Mouse (Mus musculus) urinary bladder, adult 18-20 months (tissue): ENCODE data around the gene Mfsd4b2.
"Not testable (repeated sequence)": the region's sequence is repeated elsewhere in the genome, so short reads cannot be mapped to it uniquely, and the experiment has no call there.

Experiments
- DNase-seq, 2 experiments: peaks; one replicate each; pipeline ENCODE4 v3.0.0; 2022; ENCODE audit warnings: low spot score in 2 of 2, mixed read lengths in 2 of 2

Mfsd4b2 gene

DNA sequence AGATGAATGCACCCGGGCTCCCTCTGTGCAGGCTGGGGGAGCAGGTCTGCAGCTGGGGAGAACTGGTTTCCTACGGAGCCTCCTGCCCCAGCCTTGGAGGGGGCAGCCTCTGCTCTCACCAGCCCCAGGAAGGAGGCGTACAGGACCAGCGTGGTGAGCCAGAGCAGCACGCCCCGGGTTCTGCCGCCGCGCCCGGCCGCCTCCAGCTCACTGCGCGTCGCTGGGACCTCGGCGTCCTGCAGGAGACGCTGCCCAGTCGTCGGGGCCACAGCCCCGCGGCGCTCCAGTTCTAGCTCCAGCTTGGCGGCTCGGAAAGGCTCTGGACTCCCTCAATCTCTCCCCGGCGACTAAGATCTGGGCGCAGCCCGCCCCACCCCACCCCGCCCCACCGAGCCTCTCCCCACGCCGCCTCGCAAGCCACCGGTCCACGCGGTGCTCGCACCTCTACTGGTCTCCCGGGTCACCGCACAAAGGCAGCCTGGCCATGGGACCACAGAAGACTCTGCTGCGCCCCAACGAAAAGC is at the start of gene Mfsd4b2:
TSS of gene Mfsd4b2 (minus strand) at position 308 of the 524 bp plus-strand sequence.
- DNase-seq, result peak; percentile 1 to 15

DNA sequence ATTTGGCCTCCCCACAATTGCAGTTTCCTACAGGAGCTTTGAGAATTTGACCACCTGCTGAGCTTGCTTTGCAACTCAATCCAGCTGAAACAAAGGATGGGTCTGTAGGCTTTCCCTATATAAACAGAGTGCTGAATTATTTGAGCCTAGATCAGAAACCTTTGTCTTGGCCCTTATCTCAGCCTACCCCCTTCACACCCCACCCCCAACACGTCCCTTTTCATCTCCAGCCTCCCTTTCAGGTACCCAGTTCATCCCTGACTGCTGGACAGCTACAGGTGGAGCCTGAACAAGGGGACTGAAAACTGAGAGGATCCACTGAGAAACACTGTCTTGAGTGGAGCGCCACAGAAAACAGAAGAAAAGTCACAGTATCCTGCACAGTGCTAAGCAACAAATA is 49.0 kb upstream of the Mfsd4b2 start:
- no peak for DNase-seq

DNA sequence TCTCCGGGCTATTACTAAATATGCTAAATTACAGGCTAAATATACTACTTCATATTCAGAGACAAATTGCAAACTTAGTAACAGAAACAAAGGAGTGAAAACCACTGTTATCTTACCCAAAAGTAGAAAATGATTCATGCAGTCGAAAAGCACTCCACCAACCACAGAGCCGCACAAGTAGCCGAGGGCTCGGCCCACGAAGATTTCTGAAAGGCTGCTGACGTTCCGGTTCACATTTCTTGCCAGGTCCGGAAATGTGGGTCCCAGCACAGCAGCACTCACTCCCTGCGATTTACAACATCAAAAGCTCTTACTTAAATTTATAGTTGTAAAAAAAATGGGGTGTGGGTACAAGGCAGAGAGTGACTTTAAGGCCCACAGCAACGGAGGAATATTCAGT is 48.3 kb upstream of the Mfsd4b2 start:
- no peak for DNase-seq

DNA sequence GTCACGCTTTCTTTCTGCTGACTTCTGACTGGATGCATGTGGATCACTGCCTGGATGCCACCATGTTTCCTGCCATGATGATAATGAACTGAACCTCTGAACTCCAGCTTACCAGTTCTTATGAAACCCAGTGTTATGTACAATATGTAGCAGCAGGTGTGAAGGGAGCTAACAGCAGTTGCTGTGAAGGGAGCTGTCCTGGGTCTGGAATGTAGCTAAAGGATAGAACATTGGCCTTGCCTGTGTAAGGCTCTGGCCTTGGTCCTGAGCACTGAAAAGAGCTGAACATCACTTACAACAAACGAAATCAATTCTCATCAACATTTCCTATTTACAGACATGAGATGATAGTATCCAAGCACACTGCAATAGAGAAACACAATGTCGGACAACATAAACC is 40.8 kb upstream of the Mfsd4b2 start:
- DNase-seq, result no peak

DNA sequence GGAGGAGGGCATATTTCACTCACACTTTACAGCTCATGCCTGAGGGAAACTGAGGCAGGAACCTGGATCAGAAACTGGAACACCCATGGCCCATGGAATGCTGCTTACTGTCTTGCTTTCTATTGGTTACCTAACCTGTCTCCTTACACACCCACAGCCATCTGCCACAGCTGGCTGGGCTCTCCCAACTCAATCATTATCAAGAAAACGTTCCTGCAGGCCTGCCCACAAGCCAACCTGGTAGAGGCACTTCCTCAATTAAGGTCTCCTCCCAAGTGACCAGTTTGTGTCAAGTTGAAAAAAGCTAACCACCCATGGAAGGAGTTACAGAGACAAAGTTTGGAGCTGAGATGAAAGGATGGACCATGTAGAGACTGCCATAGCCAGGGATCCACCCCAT is 35.2 kb upstream of the Mfsd4b2 start:
- no peak for DNase-seq

DNA sequence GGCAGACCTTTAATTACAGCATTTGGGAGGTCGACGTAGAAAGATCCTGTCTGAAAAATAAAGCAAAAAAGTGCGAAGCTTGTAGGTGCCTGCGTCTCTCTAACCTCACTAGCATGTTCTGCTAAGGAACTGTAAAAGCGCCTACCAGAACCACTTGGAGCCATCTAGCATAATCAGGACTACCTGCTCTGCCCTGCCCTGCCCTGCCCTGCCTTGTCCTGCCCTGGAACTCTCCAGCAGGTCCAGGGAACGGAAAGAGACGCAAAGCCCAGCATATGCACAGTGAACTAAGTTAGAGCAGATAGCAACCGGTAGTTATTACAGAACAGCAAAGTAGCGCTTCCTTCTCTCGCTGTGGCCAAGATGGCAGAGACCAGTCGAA is 33.7 kb upstream of the Mfsd4b2 start:
- no peak for DNase-seq

DNA sequence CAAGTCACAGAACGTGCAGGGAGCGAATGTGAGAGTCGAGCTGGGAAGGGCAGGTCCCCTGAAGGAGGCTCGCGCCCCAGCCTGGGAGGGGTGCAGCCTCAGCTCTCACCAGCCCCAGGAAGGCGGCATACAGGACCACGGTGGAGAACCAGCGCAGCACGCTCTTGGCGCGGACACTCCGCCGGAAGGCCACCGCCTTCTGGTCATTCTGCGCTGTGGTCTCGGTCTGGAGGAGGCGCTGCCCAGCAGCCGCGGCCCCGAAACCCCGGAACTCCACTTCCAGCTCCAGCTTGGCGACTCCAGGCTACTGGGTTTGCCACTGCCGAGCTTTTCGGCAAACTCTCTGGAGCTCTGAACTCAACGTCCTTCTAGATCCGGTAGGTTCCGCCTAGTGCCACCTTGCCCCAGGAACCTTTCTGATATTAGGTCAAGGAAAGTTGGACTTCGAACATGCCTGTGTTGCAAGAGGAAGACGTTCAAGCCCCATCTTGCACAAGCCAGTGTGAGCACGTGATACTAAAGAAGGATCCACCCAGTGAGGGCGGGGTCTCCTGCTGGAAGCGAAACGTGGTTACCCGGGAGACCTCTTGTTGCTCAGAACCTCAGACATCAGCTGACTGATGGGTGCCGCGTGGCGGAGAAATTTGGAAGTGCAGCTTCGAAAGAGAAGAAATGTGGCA is 33.2 kb upstream of the Mfsd4b2 start, which contains the start of gene Mfsd4b3:
TSS of gene Mfsd4b3 (minus strand) at position 393 of the 680 bp plus-strand sequence.
- peak; percentile 95 to 96 for DNase-seq

DNA sequence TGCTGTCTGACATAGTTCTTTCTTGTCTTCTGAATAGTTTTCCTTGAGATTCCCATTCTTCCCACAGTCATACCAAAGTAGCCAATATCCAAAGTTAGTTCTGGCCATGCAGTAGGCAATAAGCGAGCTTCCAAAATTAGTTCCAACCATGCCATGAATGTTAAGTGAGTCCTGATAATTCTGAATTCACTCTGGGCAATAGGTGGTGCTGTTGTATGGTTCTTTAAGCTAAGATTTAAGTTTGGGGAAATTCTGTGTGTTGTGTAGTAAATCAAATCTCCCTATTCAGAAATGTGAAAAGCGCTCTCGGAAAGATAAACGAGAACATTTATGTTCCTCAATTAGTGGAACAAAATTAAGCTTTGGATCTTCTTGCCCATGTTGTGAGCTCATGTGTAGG is 31.5 kb upstream of the Mfsd4b2 start:
- no peak for DNase-seq

DNA sequence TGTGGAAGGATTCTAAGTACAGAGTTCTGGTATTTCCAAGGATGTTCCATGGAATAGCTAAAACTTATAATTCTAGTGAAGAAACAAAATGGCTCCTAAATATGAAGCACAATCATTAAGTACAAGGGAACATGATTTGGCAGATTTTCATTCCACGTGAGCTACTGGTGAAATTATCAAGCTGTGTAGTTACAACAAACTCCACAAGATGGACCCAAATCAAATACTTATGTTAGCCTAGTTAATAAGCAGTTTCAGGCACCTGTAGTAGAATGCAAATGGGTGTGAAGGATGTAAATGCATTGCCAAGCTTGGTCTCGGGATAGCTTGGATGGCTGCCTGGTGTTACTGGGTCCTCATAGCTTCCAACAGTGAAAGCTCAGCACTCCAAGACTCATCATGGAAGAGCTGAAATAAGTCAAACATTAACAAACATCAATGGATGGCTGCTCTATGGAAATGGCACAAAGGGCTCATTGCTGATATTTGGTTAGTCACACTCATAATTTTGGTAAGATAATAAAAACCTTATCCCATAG is 29.7 kb upstream of the Mfsd4b2 start:
- DNase-seq, result no peak

DNA sequence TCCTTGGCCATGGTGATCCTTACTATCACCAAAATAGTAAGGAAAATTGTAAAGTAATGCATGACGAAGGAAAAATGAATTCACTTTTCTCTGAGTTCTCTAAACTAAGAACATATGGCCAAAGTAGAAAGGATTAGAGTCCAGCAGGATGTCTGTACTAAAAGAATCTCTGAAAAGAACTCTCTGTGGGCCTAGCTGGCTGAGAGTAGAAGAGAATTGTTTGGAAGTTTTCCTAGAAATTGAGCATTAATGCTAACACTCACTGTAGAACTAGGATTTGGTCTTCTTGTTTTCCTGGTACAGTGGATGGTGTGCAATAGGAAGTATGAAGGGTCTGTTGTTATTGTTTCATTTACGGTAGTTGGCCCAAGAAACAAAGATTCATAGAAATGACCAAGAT is 28.4 kb upstream of the Mfsd4b2 start:
- no peak for DNase-seq

DNA sequence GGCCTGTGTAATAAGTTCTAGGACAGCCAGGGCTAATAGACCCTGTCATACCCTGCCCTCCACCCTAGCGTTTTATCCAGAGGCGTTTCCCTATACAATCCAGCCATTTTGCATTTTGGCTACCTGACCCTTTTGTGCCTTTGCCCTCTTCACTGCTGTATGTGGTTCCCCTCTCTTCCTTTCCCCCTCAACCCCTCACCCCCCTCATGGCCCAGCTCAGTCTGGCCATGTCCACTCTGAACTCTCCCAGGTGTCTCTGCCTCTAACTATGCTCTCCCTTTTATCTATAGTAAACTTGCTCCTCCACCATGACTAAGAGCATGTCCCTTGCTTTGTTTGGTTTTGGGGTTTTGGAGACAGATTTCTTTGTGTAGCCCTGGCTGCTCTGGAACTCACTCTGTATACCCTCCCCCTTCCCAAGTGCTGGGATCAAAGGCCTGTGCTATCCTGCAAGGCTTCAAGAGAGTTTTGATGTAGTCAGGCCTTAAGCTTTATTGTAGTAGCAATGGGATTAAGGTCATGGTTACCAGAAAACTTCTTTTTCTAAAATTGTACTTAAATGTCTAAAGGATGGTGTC is 22.7 kb upstream of the Mfsd4b2 start:
- DNase-seq, result no peak

DNA sequence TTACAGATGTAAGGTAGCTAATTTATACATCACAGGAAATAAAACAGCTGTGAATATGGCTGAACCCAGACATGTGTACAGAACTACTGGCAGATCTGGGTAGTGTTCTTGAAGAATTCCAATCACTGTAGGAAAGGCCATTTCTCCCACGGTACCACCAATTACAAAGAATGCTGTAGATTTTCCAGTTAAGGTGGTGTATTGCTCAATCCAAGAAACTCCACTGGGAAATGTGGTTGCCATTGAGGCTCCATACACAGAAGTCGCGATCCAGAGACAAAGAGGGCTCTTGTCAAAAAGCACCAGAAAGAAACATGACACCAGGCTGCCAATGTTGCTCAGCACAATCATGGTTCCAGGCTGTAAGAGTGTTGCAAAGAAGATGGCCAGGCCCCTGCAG is 20.5 kb upstream of the Mfsd4b2 start:
- not testable (repeated sequence) for DNase-seq

DNA sequence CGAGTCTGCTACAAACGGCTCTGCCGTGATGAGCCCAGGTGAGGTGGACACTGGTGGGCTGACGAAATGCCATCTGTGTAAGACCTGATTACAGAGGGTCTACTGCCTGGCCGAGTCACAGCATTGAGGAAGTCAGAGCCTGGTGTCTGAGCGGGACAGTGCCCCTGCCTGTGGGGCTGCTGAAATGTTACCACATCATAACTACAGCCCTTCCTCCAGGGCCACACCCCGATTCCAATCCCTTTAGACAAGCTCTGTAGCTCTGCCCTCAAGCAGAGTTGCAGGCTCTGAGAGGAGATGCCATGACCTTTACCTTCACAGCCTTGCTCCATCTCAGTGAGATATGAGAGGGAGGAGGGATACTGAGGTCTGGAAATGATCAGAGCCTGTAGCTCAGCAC is 9.8 kb upstream of the Mfsd4b2 start:
- no peak for DNase-seq

DNA sequence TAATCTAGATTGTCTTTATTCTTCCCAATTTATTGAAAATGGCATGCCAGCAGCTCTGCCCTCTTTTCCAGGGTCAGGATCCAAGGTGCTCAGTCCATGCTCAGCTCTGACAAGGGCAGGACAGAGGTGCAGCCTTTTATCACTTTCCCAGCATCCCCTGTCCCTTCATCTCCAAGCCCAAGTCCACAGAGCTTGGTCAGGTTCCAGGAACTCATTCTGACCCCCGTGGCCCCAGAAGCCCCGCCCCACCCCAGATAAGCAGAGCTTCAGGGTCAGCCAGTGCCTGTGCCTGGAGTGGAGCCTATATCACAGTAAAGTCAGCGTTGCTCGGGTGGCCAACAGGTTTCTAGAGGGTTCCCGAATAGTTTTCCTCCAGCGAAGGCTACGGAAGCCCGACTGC is 2.2 kb downstream of the Mfsd4b2 start:
- not testable (repeated sequence) for DNase-seq

DNA sequence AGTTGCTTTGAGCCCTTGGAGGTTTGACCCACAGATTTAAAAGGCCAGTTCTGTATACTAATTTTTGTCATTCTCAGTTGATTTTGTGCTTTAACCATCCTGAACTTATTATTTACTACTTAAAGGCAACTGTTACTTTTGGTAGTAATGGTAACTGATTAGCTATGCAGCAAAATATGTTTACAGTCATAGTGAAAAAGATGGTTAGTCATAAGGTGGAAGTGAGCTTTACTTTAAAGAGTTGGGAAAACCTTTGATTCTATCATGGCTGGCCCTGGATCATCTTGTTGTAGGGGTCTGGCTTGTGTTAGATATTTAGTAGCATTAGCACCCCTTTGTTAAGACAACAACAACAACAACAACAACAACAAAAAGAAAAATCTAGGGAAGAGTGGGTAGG is 14.1 kb downstream of the Mfsd4b2 start:
- DNase-seq, result no peak

DNA sequence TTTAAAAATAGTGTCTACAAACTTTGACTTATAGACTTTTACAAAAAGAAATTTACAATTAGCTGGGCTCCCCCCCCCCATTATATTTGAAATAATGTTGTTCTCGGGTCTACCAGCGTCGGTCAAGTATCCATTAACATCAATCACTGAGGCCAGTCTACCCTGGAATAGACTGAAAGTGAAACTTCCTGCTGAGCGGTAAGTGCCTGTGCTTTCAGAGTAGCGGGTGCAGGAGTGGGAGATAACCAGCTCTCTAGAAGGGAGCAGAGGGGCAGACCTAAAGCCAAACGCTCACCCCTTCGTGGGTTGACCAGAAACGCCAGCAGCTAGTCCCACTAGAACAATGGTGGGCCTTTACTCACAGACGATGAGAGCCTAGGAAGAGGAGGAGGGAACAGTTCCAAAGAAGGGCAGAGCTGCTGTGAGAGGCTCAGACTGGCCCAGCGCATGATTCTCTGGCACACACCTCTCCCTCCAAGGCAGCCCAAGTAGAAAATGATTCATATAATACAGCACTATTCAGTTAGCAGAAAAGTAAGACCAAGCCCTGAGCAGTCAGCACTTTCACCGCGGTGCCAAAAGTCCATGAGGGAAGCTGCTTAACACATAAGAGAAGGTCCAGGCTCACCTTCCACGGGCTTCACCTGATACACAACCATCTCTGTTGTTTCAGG is 17.8 kb downstream of the Mfsd4b2 start:
- DNase-seq, result no peak

DNA sequence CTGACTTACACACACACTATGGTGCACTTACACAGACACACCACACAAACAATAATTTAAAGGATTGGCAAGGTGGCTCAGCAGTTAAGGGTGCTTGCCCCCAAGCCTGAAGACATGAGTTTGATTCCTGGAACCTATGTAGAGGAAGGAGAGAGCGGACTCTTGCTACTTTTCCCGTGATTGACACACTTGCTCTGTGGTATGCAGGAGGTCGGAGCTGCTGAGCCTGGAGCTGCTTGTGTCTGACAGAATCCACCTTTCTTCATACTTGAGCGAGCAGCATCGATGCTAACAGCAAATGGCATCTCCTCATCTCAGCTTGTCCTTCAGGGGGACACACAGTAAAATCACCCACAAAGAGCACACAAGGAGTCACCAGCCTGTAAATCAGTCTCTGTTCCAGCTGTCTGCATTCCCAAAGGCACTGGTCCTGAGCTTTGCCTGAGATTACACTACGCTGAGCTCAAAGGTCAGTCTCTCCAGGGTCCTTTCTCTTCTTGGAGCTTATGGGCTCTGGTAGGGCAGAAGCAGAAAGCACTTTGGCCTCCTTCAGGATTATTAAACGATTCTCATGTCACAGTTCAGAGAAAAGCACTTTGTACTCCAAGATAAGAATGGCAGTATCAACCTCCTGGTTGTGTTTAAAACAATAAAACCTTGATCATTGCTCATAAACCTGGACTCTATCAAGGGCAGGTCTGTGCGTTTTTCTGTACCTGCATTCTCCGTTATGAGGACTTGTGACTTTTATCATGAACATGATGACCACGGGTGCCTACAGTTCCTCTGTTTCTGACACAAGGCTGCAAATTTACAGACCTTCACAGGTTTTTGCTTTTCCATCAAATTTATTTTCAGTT is 19.7 kb downstream of the Mfsd4b2 start:
- DNase-seq, result no peak

DNA sequence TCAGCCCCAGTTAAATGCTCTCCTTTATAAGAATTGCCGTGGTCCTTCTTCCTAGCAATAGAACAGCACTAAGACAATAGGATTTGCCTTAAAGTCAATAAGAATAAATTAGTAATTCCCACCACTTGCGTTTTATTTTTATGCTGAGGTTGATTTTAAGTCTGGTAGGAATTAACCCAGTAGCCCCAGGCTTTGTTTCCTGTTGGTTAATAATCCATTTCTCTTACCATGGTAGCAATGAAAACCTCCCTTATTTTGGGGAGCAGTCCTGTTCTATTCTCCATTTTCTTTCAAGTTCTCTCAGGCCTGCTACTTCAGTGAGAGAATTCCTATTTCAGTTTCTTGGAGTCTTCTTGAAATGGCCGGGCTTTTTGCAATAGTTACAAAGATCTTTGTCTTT is 22.5 kb downstream of the Mfsd4b2 start:
- no peak for DNase-seq

DNA sequence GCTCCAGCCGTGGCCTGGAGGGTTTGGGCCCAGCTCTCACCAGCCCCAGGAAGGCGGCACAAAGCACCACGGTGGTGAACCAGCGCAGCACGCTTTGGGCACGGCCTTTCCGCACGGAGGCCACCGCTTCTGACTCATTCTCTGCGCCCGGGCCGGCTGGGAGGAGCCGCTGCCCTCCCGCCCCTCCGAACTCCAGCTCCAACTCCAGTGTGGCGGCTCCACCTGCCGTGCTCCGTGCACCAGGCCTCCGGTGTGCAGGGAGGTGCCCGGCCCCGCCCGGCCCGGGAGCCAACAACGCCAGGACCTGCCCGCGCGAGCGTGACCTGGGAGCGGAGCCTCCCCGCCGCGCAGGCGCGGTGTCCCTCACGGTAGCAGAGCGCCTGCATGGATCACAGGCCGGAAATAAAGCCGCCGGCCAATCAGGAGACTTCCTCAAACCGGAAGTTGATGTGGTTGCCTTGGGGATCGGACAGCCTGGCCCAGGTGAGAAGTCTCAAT is 27.8 kb downstream of the Mfsd4b2 start, which contains the start of gene Mfsd4b4:
TSS of gene Mfsd4b4 (minus strand) at position 365 of the 498 bp plus-strand sequence.
- DNase-seq, result peak; percentile 75 to 83

DNA sequence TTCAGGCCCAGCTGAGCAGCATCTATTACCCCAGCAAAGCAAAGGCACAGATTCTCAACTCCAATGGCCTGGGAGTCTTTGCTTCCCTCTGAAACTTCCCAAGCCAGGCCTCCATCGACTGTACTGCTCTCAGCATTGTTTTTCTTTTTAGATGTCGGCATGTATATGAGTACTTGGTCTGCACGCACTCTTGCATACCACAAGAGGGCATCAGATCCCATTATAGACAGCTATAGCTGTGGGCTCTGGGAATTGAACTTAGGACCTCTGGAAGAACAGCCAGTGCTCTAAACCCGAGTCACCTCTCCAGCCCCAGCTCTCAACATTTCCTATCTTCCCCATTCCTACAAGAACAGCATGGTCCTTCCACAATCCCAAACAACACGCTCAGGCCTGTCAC is 30.2 kb downstream of the Mfsd4b2 start:
- no peak for DNase-seq
